Mouse (Mus musculus) liver, postnatal 0 days (tissue): ENCODE results near the gene Cmtm4.
"Not testable (repeated sequence)": the region's sequence is repeated elsewhere in the genome, so short reads cannot be mapped to it uniquely, and the experiment has no call there.

Experiments used
- CTCF ChIP-seq: sonication (generic); IDR thresholded peaks from 2 replicates; pipeline ENCODE4 v1.5.1; 2016; ENCODE audit warnings: antibody characterized with exemption, low read depth
- EP300 ChIP-seq: IDR thresholded peaks from 2 replicates; pipeline ENCODE4 v1.6.1; 2016; ENCODE audit warnings: antibody characterized with exemption, low read depth, mild to moderate bottlenecking

DNA sequence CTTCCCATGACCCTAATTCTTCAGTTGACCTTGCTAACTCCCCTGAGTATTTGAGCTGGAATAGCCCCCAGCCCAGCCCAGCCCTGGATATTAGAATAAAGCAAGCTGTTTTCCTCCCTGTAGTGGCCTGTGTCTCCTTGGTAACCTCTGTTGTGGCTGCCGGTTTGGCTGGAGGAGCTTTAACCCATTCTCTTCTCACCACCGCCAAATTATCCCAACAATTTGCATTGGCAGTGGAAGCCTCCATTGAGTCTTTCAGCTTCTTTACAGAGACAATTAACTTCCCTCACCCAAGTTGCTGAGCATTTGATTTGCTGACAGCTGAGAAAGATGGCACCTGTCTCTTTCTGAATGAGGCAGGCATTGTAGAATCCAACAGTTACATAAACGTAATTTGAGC lies 94.0 kb downstream of the Cmtm4 start:
- not testable (repeated sequence) for TF ChIP-seq CTCF, EP300
